Mouse (Mus musculus) midbrain, embryonic 16.5 days (tissue): Measurements from ENCODE around the gene Olfml1. TPM values are rescaled to one million over a fixed set of nuclear protein-coding genes. Genes with fewer than 3 reads are reported as not detected.

Experiments used
- ATAC-seq: fragments of 200-750 bp; cut with Nextera tagmentation; 2 replicates; pipeline ENCODE4 v1.8.0; 2017; ENCODE audit warnings: moderate TSS enrichment
- H3K27ac ChIP-seq: fragments of 300-500 bp; sonication (generic); 2 replicates; pipeline ENCODE4 v1.5.1; 2014; ENCODE audit warnings: mild to moderate bottlenecking, low read length, mixed read lengths
- H3K27me3 ChIP-seq: fragments of 300-500 bp; sonication (generic); 2 replicates; pipeline ENCODE4 v1.6.1; 2014; ENCODE audit warnings: low read depth, low read length, mixed read lengths; ENCODE audit not compliant: control insufficient read depth, insufficient read depth
- H3K36me3 ChIP-seq: fragments of 300-500 bp; sonication (generic); 2 replicates; pipeline ENCODE4 v1.6.1; 2014; ENCODE audit warnings: mild to moderate bottlenecking, low read length, moderate library complexity, mixed read lengths; ENCODE audit not compliant: control insufficient read depth, insufficient read depth
- H3K4me1 ChIP-seq: fragments of 300-500 bp; sonication (generic); 2 replicates; pipeline ENCODE4 v1.6.1; 2014; ENCODE audit warnings: mild to moderate bottlenecking, low read length, mixed read lengths; ENCODE audit not compliant: control insufficient read depth, insufficient read depth
- H3K4me2 ChIP-seq: fragments of 300-500 bp; sonication (generic); 2 replicates; pipeline ENCODE4 v1.6.1; 2014; ENCODE audit warnings: mild to moderate bottlenecking, low read length, mixed read lengths
- H3K4me3 ChIP-seq: fragments of 300-500 bp; sonication (generic); 2 replicates; pipeline ENCODE4 v1.5.1; 2014; ENCODE audit warnings: low read depth, mild to moderate bottlenecking, low read length, moderate library complexity, mixed read lengths
- H3K9ac ChIP-seq: fragments of 300-500 bp; sonication (generic); 2 replicates; pipeline ENCODE4 v1.6.1; 2014; ENCODE audit warnings: low read depth, low read length, mixed read lengths
- H3K9me3 ChIP-seq: fragments of 300-500 bp; sonication (generic); replicated peaks from 2 replicates; pipeline ENCODE4 v1.6.1; 2014; ENCODE audit warnings: mild to moderate bottlenecking, low read length, mixed read lengths; ENCODE audit not compliant: control insufficient read depth, poor library complexity, severe bottlenecking
- WGBS: fragments of 180-500 bp; shearing (Covaris S2); extraction: QIAGEN DNeasy Blood & Tissue Kit; methylation state at CpG from one replicate; pipeline ENCODE4 v1.1.7; 2014; 5-methylcytosine and 5-hydroxymethylcytosine counted together
- polyA plus RNA-seq: library from polyadenylated mRNA; unstranded; fragments of >200 nt; fragmentation: Nextera tagmentation; extraction: Ambion mirVana; gene quantifications from 2 replicates; pipeline ENCODE4 v1.2.1, GENCODE M21; 2015

Gene Olfml1
- polyA plus RNA-seq, 1 experiment from 2014 or later: 3.3 TPM

- Histone ChIP-seq H3K4me3 (no peak overlapping the region), H3K4me2 (no peak overlapping the region), H3K9ac (no peak overlapping the region), H3K27ac (no peak overlapping the region), H3K4me1 (no peaks in the 10 kb centered on the region), H3K9me3 (no peaks in the 10 kb centered on the region), H3K36me3 (no peaks in the 10 kb centered on the region), H3K27me3 (no peaks in the 10 kb centered on the region)
- no peak for ATAC-seq
- WGBS: 74% methylated on average over 3 of the region's 3 CpGs
These were observed 57.2 kb downstream of the Olfml1 start for GRCm38 (mm10) chr7:107624432-107624831.

GRCm38 (mm10) chr7:107625061-107625460, 57.8 kb downstream of the Olfml1 start, which contains the start of gene 5330417H12Rik:
Gene 5330417H12Rik, minus strand, starts transcription at chr7:107625161.
- ATAC-seq: no peak
- no peaks in the 10 kb centered on the region for H3K4me1 ChIP-seq
- no peaks in the 10 kb centered on the region for H3K27me3 ChIP-seq
- WGBS: 79% methylated on average over 2 of the region's 2 CpGs
- no peaks in the 10 kb centered on the region for H3K36me3 ChIP-seq
- no peaks in the 10 kb centered on the region for H3K9me3 ChIP-seq
- no peak within 1 kb of the TSS for H3K4me2 ChIP-seq
- no peak within 1 kb of the TSS for H3K27ac ChIP-seq
- H3K9ac ChIP-seq: no peak within 1 kb of the TSS
- H3K4me3 ChIP-seq: no peak within 1 kb of the TSS

DNA sequence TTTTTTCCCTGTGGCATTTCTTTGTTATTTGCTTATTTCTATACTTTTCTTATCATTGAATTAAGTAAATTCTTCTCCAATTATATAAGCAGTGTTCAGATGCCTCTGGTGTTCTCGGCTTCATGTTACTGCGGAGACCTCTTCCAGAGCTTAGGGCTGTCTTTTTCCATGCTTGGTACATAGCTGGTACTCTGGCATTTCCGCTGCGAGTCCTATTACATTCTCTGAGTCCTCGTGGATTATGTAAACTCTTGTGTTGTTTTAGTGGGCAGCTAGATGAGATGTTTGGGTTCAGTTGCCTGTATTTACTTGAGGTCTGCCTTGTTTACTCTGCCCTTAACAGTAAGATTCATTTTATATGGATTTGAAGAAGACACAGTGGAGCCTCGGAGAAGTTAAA, 58.5 kb downstream of the Olfml1 start:
- Histone ChIP-seq H3K9me3 (no peaks in the 10 kb centered on the region), H3K27me3 (no peaks in the 10 kb centered on the region), H3K9ac (no peak overlapping the region), H3K4me2 (no peak overlapping the region), H3K4me1 (no peaks in the 10 kb centered on the region), H3K36me3 (no peaks in the 10 kb centered on the region), H3K27ac (no peak overlapping the region), H3K4me3 (no peak overlapping the region)
- WGBS: 90% methylated on average over 6 of the region's 6 CpGs
- no peak for ATAC-seq

DNA sequence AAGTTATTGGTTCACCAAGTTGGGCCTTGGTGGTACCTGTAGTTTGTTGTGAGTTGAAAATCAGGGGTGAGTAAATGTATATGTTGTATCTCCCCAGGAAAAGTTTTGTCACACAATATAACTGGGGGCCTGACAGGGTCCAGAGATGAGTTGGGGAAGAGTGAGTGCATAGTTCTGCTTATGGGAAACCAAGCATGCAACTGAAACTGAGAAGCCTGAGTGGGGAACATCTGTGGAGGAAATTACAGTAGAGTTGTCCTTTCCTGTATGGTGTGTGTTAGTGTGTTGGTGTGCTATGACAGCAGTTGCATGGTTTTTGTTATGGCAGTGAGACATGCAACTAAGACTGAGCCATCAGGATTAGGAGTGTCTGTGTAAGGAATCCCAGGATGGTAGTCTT, 61.1 kb downstream of the Olfml1 start:
- no peak overlapping the region for H3K4me3 ChIP-seq
- no peaks in the 10 kb centered on the region for H3K36me3 ChIP-seq
- H3K9me3 ChIP-seq: no peaks in the 10 kb centered on the region
- H3K4me2 ChIP-seq: no peak overlapping the region
- H3K27ac ChIP-seq: no peak overlapping the region
- ATAC-seq: no peak
- no peaks in the 10 kb centered on the region for H3K4me1 ChIP-seq
- no peaks in the 10 kb centered on the region for H3K27me3 ChIP-seq
- H3K9ac ChIP-seq: no peak overlapping the region

DNA sequence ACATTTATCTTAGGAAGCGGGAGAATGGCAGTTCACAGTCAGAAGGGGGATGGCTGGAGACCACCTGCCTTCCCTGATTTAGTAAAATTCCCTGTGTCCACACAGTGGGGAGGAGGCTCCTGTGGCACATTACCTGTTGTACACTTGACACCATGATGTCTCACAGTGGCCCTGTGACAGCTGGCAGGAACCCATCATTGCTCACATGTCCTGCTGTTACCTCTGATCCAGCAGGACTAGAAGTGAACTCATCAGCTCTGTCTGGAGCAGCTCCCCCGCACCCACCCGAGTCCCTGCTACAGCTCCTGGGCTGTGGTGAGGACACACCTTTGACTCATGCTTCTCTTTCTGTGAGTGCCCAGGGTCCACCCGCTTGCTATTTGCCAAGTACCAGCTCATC, 66.0 kb downstream of the Olfml1 start:
- H3K27me3 ChIP-seq: no peaks in the 10 kb centered on the region
- no peak overlapping the region for H3K4me3 ChIP-seq
- 95% methylated on average over 4 of the region's 4 CpGs for WGBS

DNA sequence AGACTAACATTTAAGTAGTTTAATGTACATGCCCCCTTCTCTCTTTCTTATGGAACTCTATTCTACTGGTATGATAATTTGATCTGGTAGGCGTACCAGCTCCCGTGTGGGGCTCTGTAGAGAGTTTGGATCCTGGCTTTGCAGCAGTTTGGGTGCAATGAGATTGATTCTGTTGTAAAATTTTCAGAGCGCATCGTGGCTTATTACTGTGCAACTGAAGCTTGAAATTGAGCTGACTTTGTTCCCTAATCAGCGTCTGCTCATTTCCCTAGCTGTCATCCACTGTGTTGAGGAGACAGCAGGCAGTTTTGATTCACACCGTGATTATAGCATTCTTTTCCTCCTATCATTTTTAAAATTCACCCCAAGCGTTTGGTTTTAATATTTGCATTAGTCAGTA, 70.2 kb downstream of the Olfml1 start:
- no peaks in the 10 kb centered on the region for H3K9me3 ChIP-seq
- no peak for ATAC-seq
- WGBS: 78% methylated on average over 7 of the region's 7 CpGs
- no peaks in the 10 kb centered on the region for H3K27me3 ChIP-seq
- H3K4me3 ChIP-seq: no peak overlapping the region
- no peaks in the 10 kb centered on the region for H3K4me1 ChIP-seq
- no peak overlapping the region for H3K4me2 ChIP-seq
- H3K9ac ChIP-seq: no peak overlapping the region
- H3K36me3 ChIP-seq: no peaks in the 10 kb centered on the region
- H3K27ac ChIP-seq: no peak overlapping the region

More for the DNA sequence above, 66.0 kb downstream of the Olfml1 start:
- Histone ChIP-seq H3K4me1 (no peaks in the 10 kb centered on the region), H3K9me3 (no peaks in the 10 kb centered on the region), H3K4me2 (no peak overlapping the region), H3K9ac (no peak overlapping the region), H3K27ac (no peak overlapping the region), H3K36me3 (no peaks in the 10 kb centered on the region)
- ATAC-seq: no peak

GRCm38 (mm10) chr7:107638026-107638425, 70.8 kb downstream of the Olfml1 start:
- Histone ChIP-seq H3K4me2 (no peak overlapping the region), H3K36me3 (no peaks in the 10 kb centered on the region), H3K4me1 (no peaks in the 10 kb centered on the region), H3K9me3 (no peaks in the 10 kb centered on the region), H3K27ac (no peak overlapping the region), H3K9ac (no peak overlapping the region), H3K27me3 (no peaks in the 10 kb centered on the region), H3K4me3 (no peak overlapping the region)
- ATAC-seq: no peak
- 92% methylated on average over 5 of the region's 5 CpGs for WGBS

Other genes with a start within 250 kb of the Olfml1 start
- gene Syt9, start 196.7 kb upstream of the Olfml1 start, polyA plus RNA-seq: 13.6 and 13.8 TPM in 2 replicates
- gene Ppfibp2, start 27.8 kb downstream of the Olfml1 start, polyA plus RNA-seq: 1.4 TPM in 2 replicates
- gene 5330417H12Rik, start 57.7 kb downstream of the Olfml1 start, polyA plus RNA-seq: not detected in 2 replicates
- gene Cyb5r2, start 190.6 kb downstream of the Olfml1 start, polyA plus RNA-seq: 0.30 TPM in 1 of 2 replicates, not detected in the other
- not detected in 2 replicates for gene Ovch2, start 233.8 kb downstream of the Olfml1 start, polyA plus RNA-seq
- gene Olfr467, start 244.8 kb downstream of the Olfml1 start, polyA plus RNA-seq: not detected in 2 replicates